Mouse (Mus musculus): ENCODE measurements around the gene Rtl8b. TPM values are rescaled to one million over a fixed set of nuclear protein-coding genes. Genes with fewer than 3 reads are reported as not detected.
A peak's percentile ranks its signal among the peaks of the same experiment; 100 is the strongest.
"Not testable (repeated sequence)": the region's sequence is repeated elsewhere in the genome, so short reads cannot be mapped to it uniquely, and the experiment has no call there.

Gene Rtl8b
- 100 to 1,000 TPM; 131 to 154 TPM for total RNA-seq (2021)

DNA sequence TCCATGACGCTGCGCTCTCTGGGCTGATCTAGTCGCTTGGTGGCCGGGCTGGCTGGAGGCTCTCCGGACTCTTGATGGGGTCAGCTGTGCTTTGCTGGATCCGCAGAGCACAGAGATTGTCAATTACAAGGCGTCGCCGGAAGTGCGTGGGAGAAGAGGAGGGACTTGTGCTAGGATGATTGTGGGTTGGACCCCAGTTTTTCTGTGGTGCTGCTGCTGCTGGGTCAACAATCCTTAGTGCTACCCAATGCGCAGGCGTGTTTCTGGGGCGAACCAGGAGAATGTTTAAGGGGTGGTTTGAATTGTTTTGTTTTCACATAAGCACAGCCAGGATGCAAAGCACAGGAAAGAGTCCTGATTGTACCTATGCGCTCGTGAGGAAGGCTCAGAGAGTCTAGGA, at the start of gene Rtl8b:
Rtl8b (minus strand) TSS at position 115 of the 400 bp plus-strand sequence.
- peak; percentile 84 for DNase-seq

DNA sequence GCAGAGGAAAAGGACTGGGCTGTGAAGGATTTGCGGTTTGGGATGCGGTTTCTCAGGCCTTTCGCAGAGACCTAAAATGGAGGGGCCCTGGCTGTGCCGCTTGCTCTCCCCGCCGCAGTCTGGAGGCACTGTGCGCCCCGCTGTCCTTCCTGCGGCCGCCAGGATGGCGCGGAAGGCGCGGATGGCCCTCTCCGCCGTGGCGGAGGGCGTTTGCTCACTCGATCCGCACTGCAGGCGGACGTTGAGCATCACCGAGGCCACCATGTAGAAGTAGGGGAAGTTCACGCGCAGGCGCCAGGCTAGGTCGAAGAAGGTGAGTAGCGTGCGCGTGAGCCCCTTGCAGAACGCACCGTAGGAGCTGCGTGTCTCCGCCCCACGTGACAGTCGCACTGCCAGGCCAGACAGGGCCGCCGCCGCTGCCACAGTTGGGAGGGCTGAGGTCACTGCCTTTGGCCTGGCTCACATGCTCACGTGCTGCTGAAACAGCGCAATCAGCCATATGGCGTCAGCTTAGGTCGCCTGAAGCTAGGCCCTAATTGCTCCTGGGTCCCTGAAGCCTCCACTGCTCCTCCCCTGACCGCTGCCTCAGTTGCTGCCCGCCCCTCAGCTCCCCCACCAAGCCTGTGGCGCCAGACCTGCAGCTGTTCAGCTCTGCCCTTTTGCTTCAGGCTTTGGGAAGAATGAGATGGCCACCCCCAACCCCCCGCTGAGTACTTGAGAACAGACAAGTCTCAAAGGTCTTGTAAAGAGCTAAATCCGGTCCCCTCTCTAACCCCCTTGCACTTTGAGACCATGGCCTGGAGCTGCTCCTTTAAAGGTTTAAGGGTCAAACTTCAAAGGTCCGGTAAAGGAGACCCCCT, 46.3 kb upstream of the Rtl8b start:
- DNase-seq = peak; percentile 48

DNA sequence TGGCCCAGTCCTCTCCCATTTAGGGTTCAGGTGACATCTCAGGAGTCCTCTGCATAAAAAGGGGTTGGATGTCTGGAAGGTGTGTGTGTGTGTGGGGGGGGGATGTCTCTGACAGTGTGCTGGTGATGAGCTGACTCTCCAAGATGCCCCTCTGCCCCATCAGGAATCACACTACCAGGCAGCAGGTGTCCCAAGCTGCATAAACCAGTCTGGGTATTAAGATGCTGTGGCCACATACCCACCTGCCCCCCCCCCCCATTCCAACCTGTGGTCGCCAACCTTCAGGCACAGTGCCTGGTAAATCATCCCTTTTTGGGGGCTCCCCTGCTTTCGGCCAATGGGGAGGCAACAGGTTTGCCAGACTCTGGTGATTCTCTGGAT, 45.7 kb upstream of the Rtl8b start:
- DNase-seq = no peak

DNA sequence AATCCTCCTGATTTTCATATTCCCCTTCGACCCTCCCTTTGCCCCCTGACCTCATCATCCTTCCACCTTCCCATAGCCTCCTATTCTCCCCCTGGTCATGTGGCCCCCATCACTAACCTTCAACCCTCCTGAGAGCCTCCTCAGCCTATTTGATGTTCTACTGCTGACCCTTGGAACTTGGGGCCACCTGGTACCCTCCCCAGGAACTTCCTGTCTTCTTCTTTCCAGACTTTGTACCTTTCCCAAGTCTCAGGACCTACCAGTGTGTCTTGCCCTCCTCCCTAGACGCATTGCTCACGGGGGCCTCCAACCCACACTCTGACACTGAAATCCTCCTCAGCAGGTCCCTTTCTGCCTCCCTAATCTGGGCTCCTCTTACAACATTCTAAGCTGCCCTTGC, 32.5 kb upstream of the Rtl8b start:
- no peak for DNase-seq

DNA sequence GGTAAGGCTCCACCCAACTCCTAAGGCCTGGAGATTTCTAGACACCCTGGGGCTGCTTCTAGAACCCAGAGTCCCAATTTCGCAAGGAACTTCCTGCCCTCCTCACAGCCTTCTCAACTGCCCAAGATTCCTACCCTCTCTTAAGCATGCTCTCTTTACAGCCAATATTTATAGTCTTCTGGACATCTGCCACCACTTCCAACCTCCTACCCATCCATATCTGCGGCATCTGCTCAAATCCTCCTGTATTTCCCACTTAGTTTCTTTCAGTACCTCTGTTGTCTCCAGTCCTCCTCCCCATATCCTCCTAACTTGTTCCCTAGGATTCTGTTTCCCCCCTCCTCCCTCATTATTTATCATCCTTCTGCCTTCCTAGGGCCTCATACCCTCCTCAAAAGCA, 29.0 kb upstream of the Rtl8b start:
- no peak for DNase-seq

DNA sequence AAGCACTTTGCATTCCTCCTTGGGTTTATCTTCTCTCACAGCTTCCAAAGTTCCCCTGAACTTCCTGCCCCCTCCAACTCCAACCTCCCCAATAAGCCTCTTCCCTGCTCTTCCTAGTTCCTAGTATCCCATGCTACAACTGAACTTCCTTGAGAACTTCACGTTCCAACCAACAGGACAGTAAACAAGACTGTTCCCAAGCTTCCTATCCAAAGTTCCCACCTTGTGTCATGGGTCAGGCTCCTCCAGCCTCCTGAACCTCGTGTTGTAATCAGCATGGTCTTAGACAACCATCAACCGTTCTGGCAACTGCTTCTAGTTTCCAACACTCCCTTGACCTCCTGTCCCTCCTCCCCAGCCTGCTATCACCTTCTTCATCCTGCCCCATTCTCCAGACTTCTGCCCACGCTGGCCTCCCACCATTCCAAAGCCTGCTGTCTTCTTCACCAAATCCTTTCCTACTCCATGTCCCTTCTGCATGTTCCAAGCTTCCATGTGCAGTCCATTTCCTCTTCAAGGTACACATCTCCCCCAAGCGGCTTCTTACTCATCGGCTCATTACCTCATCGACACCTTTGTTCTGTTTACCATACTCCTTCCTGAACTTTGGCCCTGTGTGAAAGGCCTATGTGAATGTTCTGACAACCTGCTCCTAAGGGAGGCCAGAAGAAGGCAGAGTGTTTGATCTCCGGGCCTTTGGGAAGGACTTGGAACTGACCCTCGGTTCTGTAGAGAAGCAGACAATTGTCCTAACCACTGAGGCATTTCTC, 24.0 kb upstream of the Rtl8b start:
- no peak for DNase-seq

DNA sequence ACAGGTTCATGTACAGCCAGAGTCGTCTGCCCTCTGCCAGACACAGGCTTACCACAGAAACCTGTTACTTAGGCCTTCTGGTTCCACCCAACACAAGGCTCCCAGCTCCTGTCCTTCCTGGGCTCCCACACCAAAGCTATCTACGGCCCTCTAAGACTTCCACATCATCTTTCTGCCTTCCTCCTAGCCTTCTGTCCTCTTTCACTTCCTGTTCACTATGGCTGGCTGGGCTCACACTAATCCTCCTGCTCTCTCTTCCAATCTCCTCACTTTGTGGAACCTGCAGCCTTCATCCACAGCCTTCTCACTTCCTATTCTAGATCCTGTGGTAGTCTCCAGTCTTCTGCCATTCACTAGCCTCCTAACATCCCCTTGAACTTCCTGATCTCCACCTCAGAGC, 22.9 kb upstream of the Rtl8b start:
- DNase-seq = no peak

DNA sequence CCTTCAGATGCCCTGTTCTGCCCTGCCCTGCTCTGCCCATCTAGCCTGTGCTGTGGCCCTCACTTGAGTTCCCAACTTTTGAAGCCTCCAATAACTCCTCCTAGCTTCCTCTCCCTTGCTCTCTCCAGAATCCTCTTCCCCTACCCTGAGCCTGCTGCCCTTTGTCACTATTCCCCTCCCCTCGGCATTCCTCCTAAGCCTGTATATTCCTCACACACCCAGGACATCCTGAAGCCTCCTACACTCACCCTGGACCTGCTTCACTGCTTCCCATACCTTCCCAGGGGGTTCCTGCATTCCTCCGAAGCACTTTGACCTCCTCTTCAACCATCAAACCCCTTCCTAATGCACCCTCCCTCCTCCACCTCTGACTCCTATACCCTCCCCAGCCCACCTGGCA, 21.9 kb upstream of the Rtl8b start:
- DNase-seq = no peak

DNA sequence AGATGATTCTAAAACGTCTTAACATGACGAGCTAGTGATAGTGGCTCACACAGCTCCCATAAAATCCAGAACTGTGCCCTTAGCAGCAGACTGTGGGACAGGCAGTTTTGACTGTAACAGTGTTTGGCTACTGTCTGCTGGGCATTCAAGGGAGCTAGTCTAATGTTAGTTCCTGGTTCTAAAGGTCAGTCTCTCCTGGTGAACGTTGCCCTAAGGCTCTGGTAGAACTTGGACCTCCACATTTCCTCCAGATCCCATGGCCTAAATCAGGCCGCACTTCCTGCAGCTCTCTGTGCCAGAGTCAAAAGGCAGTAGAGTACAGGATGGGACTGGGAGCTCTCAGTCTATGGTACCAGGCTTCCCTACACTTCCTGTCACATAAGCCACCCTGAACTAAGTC, 14.5 kb upstream of the Rtl8b start:
- DNase-seq = not testable (repeated sequence)

DNA sequence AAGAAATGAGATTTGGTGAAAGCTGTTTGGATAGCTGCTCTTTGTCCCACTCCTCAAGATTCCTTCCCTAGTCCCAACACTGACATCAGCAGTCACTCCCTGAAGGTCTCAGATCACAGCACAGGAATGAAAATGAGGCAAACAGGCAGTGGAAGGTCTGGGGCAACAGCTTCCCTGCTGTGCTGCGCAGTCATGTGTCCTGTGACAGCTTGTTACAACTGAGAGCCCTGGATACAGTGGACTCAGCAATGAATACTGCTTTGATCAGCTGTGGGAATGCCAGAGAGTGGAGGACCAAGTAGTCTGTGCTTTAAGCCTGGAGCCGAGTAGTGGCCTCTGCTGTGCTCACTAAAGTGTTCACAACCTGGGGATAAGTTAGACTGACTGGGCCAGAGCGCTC, 12.4 kb upstream of the Rtl8b start:
- DNase-seq = not testable (repeated sequence)

DNA sequence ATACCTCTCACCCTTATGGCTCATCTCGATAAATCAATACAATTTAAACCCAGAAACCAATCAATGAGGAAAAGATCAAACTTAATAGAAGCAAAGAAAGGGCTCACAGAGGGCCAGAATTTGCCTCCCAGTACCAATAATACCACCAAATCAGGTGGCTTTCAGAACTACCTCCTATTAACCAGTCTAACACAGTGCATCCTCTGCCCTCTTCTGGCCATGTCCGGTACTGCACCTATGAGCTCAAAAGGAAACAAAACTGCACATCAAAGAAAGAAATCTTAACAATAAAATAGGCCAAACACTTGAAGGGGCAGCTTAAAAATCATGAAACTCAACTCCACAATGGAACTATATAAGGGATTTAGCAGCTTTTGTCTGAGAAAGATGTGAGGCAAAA, 6.7 kb upstream of the Rtl8b start:
- peak; percentile 67 for DNase-seq

DNA sequence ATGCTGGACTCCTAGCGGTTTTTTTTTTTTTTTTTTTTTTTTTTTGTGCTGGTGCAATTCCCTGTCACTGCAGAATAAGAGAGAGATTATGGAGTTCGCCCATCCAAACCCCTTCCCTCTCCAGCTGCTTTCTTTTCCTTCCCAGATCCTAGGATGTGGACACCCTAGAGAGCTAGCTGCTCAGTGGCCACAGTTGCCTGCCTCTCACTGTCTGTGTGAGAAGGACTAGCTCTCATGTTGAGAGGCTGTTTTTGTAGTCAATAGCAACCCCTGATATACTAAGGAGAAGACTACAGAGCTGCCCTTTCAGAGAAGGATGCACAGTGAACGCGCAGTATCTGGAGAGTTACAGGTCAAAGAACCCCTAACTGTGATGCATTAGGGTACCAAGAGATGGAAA, 488 bp upstream of the Rtl8b start:
- DNase-seq = not testable (repeated sequence)

DNA sequence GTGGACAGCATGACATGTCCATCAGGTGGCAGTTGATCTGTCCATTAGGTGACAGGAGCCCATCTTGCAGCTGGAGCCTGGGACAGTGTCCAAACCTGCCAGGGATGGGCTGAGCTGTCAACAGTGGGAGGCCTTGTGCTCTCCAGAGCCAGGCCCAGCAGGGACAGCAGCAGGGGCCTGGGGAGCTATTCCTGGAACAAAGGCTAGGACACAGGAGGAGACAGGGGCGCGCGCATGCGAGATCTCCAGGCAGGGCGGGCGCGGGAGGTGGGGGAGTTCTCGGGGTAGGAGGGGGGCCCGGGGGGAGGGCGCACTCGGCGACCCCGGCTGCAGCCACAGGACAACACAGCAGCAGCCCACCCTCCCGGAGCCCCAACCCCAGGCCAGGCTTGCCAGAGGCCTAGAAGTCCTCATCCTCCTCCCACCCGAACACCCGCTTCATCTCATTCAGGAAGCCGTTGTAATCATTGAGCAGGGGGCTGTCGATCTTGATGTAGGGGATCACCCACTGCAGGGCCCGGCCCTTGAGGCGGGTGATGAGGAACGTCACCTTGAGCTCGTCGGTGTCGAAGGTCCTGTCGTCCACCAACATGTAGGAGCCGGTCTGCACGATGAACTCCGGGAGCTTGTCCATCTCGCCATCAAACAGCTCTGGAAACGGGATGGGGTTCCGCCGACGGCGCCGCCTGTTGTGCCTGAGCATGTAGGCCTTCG, 494 bp downstream of the Rtl8b start:
- not testable (repeated sequence) for DNase-seq

DNA sequence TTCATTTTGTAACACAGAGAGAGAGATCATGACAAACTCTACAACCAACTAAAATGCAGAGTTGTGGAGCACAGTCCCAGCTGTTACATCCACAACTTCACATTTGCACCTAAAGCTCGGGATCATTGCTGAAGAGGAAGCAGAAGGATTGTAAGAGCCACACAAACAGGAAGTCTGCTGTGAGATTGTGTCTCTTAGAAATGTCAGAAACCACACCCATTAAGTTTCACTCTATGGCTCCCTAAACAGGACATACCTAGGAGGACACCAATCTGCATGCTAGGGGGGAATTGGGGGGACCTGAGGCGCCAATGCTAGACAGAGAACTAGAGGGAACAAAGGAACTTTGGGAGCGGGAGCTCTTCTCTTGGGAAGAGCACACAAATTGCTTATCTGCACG, 17.3 kb downstream of the Rtl8b start:
- DNase-seq = not testable (repeated sequence)

DNA sequence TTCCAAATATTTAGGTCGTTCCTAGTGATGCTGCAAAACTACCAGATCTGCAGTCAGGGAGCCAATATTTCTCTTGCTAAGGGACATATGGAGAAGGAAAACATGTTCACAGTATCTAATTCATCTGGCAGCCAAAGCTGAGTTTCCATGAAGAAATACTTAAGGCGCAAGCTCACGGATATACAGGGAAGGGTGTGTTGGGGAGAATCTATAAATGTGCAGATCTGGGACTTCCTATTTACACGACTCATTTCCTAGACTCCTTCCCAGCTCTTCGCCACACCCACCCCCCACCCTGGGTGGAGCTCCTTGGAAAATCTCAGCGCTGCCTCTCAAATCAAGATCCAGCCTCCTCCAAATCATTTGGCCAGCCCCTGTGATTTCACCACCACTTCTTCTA, 24.3 kb downstream of the Rtl8b start:
- no peak for DNase-seq

DNA sequence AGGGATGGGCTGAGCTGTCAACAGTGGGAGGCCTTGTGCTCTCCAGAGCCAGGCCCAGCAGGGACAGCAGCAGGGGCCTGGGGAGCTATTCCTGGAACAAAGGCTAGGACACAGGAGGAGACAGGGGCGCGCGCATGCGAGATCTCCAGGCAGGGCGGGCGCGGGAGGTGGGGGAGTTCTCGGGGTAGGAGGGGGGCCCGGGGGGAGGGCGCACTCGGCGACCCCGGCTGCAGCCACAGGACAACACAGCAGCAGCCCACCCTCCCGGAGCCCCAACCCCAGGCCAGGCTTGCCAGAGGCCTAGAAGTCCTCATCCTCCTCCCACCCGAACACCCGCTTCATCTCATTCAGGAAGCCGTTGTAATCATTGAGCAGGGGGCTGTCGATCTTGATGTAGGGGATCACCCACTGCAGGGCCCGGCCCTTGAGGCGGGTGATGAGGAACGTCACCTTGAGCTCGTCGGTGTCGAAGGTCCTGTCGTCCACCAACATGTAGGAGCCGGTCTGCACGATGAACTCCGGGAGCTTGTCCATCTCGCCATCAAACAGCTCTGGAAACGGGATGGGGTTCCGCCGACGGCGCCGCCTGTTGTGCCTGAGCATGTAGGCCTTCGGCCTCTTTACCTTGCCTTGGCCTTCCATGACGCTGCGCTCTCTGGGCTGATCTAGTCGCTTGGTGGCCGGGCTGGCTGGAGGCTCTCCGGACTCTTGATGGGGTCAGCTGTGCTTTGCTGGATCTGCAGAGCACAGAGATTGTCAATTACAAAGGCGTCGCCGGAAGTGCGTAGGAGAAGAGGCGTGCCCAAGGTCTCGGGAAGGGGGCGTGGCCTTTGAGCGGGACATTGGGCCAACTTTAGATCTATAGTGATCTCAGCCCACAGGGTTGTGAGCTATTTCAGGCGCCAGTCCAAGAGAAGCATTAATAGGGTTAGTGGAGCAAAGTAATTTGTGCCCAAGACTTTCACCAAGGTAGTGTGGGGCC, 26.9 kb downstream of the Rtl8b start, which contains the start of gene Rtl8a:
Rtl8a (minus strand) TSS at position 703 of the 982 bp plus-strand sequence.
- peak; percentile 88 for DNase-seq

DNA sequence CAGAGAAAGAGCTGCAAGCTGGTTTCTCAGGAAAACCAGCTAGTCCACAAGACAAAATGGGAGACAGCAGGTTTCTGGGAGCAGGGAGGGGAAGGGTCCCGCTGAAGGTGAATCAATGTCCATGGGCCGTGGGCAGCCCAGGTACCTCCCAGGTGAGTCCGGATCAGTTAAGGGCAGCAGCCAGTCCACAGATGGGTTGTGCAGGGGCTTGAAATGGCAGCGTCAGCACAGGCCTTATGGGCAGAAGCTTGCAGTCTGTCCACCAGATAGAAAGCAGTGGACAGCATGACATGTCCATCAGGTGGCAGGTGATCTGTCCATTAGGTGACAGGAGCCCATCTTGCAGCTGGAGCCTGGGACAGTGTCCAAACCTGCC, 27.6 kb downstream of the Rtl8b start:
- DNase-seq = not testable (repeated sequence)

DNA sequence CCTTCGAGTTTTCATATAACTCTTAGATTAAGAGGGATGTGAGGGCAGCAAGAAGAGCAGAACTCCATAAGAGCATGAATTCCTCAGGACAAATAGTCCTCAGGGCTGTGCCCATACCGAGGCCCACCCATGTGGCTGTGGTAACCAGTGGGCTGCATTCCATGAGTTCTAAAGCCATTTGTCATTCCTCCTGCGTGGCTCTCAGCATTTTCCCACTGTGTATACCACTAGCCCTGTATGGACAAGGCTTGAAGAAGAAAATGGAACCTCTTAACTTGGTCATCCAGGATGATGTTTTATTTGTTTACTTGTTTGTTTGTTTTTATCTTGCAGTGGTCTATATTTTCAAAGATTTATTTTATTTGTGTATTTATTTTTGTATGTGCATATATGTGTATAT, 32.1 kb downstream of the Rtl8b start:
- DNase-seq = not testable (repeated sequence)

Data from heart, postnatal 4 days (tissue).